Mouse (Mus musculus) cerebellum, adult (tissue): ENCODE measurements around the gene Rarb.

Source experiments
- ATAC-seq: cut with Nextera tagmentation; 2 replicates; pipeline ENCODE4 v1.9.2; 2017; ENCODE audit warnings: mild to moderate bottlenecking, moderate library complexity, mixed read lengths; ENCODE audit not compliant: insufficient number of reproducible peaks, low FRiP score, low TSS enrichment

Gene Rarb

GRCm38 (mm10) chr14:16737781-16738180, 81.2 kb downstream of the Rarb start:
- ATAC-seq = no peak

GRCm38 (mm10) chr14:16735331-16736012, 83.5 kb downstream of the Rarb start:
- no peak for ATAC-seq

GRCm38 (mm10) chr14:16733595-16734298, 85.2 kb downstream of the Rarb start:
- ATAC-seq = no peak

GRCm38 (mm10) chr14:16732054-16732453, 86.9 kb downstream of the Rarb start:
- ATAC-seq = no peak

GRCm38 (mm10) chr14:16728175-16728838, 90.6 kb downstream of the Rarb start:
- ATAC-seq = no peak

- no peak for ATAC-seq
Measured at GRCm38 (mm10) chr14:16723991-16724390, 95.0 kb downstream of the Rarb start.

GRCm38 (mm10) chr14:16717821-16718220, 101.1 kb downstream of the Rarb start:
- no peak for ATAC-seq

- ATAC-seq = no peak
Measured at GRCm38 (mm10) chr14:16714344-16714955, 104.5 kb downstream of the Rarb start.

- no peak for ATAC-seq
Measured at GRCm38 (mm10) chr14:16713773-16714172, 105.2 kb downstream of the Rarb start.

- no peak for ATAC-seq
Measured at GRCm38 (mm10) chr14:16699228-16699627, 119.7 kb downstream of the Rarb start.

GRCm38 (mm10) chr14:16695453-16696120, 123.4 kb downstream of the Rarb start:
- no peak for ATAC-seq

- ATAC-seq = no peak
Measured at GRCm38 (mm10) chr14:16678335-16678734, 140.6 kb downstream of the Rarb start.

- no peak for ATAC-seq
Measured at GRCm38 (mm10) chr14:16677081-16677480, 141.9 kb downstream of the Rarb start.

GRCm38 (mm10) chr14:16670571-16670970, 148.4 kb downstream of the Rarb start:
- ATAC-seq = no peak

- ATAC-seq = peak; percentile 82
Measured at GRCm38 (mm10) chr14:16639153-16639943, 179.6 kb downstream of the Rarb start.

GRCm38 (mm10) chr14:16613975-16614374, 205.0 kb downstream of the Rarb start:
- ATAC-seq = no peak

- ATAC-seq = peak; percentile 92
Measured at GRCm38 (mm10) chr14:16605480-16605879, 213.5 kb downstream of the Rarb start.

- no peak for ATAC-seq
Measured at GRCm38 (mm10) chr14:16604469-16605064, 214.4 kb downstream of the Rarb start.

- no peak for ATAC-seq
Measured at GRCm38 (mm10) chr14:16603040-16603590, 215.8 kb downstream of the Rarb start.
